Mouse (Mus musculus): ENCODE results near the gene Cnga3. TPM values are rescaled to one million over a fixed set of nuclear protein-coding genes. Genes with fewer than 3 reads are reported as not detected.

The Cnga3 gene
- polyA plus RNA-seq, 1 experiment from 2014 or later = not detected

DNA sequence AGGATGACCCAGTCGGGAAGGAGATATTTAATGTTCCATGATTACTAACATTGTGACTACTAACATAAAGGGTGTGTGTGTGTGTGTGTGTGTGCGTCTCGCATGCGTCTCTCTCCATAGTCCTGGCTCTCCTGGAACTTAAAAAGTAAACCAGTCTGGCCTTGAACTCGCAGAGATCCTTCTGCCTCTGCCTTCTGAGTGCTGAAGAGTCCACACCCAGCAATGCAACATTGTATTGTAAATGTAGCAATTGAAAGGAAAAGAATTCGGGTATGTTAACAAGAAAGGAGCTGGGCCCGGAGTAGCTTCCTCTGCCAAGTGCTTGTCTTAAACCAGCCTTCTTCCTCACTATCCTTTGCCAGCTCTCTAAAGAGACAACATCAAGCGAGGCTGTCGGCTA lies 1.9 kb upstream of the Cnga3 start:
- Histone ChIP-seq H3K9me3 (ENCODE audit: control insufficient read depth, low read length) (no peaks in the 10 kb centered on the region), H3K27me3 (ENCODE audit: control insufficient read depth, insufficient read depth, low read length) (no peaks in the 10 kb centered on the region), H3K4me2 (ENCODE audit: low read depth, low read length) (no peak overlapping the region), H3K4me1 (ENCODE audit: control insufficient read depth, insufficient read depth, low read length) (no peaks in the 10 kb centered on the region), H3K36me3 (ENCODE audit: control insufficient read depth, insufficient read depth, low read length) (no peaks in the 10 kb centered on the region), H3K9ac (replicated peaks; ENCODE audit: low read depth, low read length) (no peak overlapping the region), H3K4me3 (ENCODE audit: low read depth, low read length) (no peak overlapping the region), H3K27ac (ENCODE audit: low read depth, low read length) (no peak overlapping the region)
- WGBS = 93% methylated on average over 9 of the region's 9 CpGs
- no peak for ATAC-seq (ENCODE audit: low read depth)

DNA sequence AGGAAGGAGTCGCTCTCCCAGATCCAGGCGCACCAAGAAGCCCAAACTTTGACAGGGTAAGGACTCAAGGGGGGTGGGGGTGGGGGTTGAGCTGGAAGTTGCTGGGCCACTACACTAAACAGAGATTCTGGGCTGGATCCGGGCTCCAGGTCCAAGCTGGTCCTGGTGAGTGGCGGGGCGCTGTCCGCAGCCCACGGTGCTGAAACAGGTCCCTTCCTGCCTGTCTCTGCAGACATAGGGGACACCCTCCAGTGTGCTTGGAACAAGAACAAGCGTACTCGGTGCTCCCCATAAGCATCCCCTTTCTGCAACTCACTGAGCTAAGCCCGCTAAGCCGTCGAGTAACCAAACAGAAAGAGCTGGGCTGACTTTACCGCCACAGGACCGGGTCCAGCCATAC lies 4.2 kb downstream of the Cnga3 start:
- Histone ChIP-seq H3K4me1 (ENCODE audit: control insufficient read depth, insufficient read depth, low read length) (peaks cover 13% of the 10 kb centered on the region; the same call in 1 of the 2 replicates), H3K9me3 (ENCODE audit: control insufficient read depth, low read length) (no peaks in the 10 kb centered on the region), H3K9ac (replicated peaks; ENCODE audit: low read depth, low read length) (no peak overlapping the region), H3K4me2 (ENCODE audit: low read depth, low read length) (no peak overlapping the region), H3K27ac (ENCODE audit: low read depth, low read length) (no peak overlapping the region), H3K27me3 (ENCODE audit: control insufficient read depth, insufficient read depth, low read length) (no peaks in the 10 kb centered on the region; the same call in 1 of the 2 replicates), H3K4me3 (ENCODE audit: low read depth, low read length) (no peak overlapping the region), H3K36me3 (ENCODE audit: control insufficient read depth, insufficient read depth, low read length) (no peaks in the 10 kb centered on the region)
- WGBS = 5% methylated on average over 14 of the region's 14 CpGs
- no peak for ATAC-seq (ENCODE audit: low read depth)

DNA sequence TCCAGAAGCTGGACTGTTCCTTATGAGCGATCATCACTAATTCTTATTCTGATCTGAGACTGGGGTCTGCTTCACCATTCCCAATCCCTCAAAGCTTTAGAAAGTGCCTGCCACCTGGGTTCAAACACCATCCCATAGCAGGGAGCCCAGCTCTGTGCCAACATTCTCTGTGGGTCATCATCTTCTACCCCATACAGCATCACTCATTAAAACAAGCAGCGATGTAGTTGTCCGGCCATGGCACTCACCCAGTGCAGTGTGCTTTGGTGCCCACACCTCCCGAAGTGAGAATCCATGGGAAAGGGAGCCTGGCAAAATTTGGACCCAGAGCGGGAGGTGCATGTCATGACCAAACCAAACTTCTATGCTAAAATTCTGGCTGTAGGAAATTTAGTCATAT lies 5.4 kb downstream of the Cnga3 start:
- Histone ChIP-seq H3K4me1 (ENCODE audit: control insufficient read depth, insufficient read depth, low read length) (peaks cover 13% of the 10 kb centered on the region; the same call in 1 of the 2 replicates), H3K4me2 (ENCODE audit: low read depth, low read length) (no peak overlapping the region), H3K4me3 (ENCODE audit: low read depth, low read length) (no peak overlapping the region), H3K36me3 (ENCODE audit: control insufficient read depth, insufficient read depth, low read length) (no peaks in the 10 kb centered on the region), H3K9ac (replicated peaks; ENCODE audit: low read depth, low read length) (no peak overlapping the region), H3K9me3 (ENCODE audit: control insufficient read depth, low read length) (no peaks in the 10 kb centered on the region), H3K27me3 (ENCODE audit: control insufficient read depth, insufficient read depth, low read length) (no peaks in the 10 kb centered on the region; the same call in 1 of the 2 replicates), H3K27ac (ENCODE audit: low read depth, low read length) (no peak overlapping the region)
- 87% methylated on average over 5 of the region's 5 CpGs for WGBS
- ATAC-seq (ENCODE audit: low read depth) = peak; percentile 51; the same call in 1 of the 2 replicates

DNA sequence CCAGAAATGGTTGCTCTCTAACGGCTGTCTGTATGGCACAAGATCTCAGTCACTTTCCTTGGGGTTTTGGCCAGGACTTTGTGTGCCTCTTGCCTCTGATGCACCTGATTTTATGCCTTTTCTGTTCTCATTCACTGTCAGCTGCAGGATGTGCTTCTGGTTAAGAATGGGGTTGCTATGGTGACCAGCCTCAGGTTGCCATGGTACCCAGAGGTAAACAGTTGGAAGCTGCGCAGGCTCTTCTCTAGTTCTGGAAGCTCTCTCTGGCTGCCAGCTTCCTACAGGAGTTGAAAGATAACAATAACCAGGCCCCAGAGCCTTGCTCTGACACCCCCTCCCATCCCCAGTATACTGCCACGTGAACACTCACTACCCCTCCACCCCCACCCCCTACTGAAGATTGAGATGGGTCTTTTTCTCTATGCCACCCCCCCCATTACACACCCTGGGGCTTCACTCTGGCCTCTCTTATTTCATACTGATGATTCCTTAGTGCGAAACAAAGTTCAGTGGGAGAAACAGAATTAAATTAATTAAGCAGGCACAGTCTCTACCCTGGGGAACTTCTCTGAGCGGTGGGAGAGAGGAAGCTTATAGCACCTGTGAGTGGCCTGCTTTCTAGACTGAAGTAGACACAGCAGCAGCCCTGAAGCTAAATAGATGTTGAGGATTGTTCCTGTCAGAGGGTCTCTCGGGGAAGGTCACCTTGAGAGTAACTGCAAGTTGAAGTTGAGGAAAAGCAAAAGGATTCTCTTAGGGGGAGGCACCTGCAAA lies 6.1 kb downstream of the Cnga3 start:
- Histone ChIP-seq H3K36me3 (ENCODE audit: control insufficient read depth, insufficient read depth, low read length) (no peaks in the 10 kb centered on the region), H3K4me2 (ENCODE audit: low read depth, low read length) (no peak overlapping the region), H3K9ac (replicated peaks; ENCODE audit: low read depth, low read length) (no peak overlapping the region), H3K27me3 (ENCODE audit: control insufficient read depth, insufficient read depth, low read length) (no peaks in the 10 kb centered on the region; the same call in 1 of the 2 replicates), H3K9me3 (ENCODE audit: control insufficient read depth, low read length) (no peaks in the 10 kb centered on the region), H3K4me1 (ENCODE audit: control insufficient read depth, insufficient read depth, low read length) (peaks cover 13% of the 10 kb centered on the region; the same call in 1 of the 2 replicates), H3K27ac (ENCODE audit: low read depth, low read length) (no peak overlapping the region), H3K4me3 (ENCODE audit: low read depth, low read length) (no peak overlapping the region)
- 32% methylated on average over 6 of the region's 6 CpGs for WGBS
- ATAC-seq (ENCODE audit: low read depth) = peak; percentile 96

DNA sequence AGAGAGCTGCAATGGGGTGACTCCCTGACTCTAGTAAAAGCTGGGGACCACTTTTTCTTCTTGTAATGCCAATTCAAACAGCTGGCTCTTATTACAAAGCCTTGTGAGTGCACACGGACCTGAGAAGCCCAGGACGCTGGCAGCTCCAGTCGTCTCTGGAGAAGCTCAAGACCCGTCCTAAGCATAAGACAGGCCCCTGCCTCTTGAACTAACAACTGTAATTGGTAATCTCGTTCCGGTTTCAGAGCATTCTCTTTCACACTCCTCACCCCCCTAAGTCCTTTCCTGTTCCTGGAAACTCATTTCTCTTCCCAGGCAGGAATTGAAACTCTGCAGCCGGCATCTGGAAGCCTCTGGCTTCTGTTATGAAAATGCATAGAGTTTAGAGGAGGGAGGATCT lies 7.8 kb downstream of the Cnga3 start:
- Histone ChIP-seq H3K27ac (ENCODE audit: low read depth, low read length) (no peak overlapping the region), H3K9me3 (ENCODE audit: control insufficient read depth, low read length) (no peaks in the 10 kb centered on the region), H3K4me1 (ENCODE audit: control insufficient read depth, insufficient read depth, low read length) (peaks cover 13% of the 10 kb centered on the region; the same call in 1 of the 2 replicates), H3K4me3 (ENCODE audit: low read depth, low read length) (no peak overlapping the region), H3K4me2 (ENCODE audit: low read depth, low read length) (no peak overlapping the region), H3K27me3 (ENCODE audit: control insufficient read depth, insufficient read depth, low read length) (no peaks in the 10 kb centered on the region; the same call in 1 of the 2 replicates), H3K9ac (replicated peaks; ENCODE audit: low read depth, low read length) (no peak overlapping the region), H3K36me3 (ENCODE audit: control insufficient read depth, insufficient read depth, low read length) (no peaks in the 10 kb centered on the region)
- no peak for ATAC-seq (ENCODE audit: low read depth)
- 81% methylated on average over 7 of the region's 7 CpGs for WGBS

DNA sequence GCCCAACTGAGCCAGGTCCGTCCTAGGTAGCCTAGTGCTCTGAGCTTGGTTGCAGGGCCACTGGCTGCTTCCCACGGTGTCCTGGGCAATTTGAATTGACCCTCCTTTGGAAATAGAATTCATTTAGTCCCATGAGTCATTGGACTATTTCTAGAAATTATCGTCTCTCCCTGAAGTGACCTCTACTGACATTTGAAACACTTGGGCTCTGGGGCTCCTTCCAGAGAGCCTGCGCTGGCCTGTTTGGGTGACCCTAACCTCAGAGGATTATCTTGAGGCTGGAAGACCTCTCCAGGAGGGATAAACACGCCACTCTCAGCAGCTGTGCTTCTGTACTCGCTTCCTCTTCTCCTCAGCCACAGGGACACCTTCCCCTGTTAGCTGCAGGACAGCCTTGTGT lies 16.2 kb downstream of the Cnga3 start:
- Histone ChIP-seq H3K27me3 (ENCODE audit: control insufficient read depth, insufficient read depth, low read length) (no peaks in the 10 kb centered on the region), H3K9me3 (ENCODE audit: control insufficient read depth, low read length) (0 out of 2 replicates have a peak, but pooled peaks cover 2% of the 10 kb centered on the region), H3K4me2 (ENCODE audit: low read depth, low read length) (no peak overlapping the region), H3K27ac (ENCODE audit: low read depth, low read length) (no peak overlapping the region), H3K36me3 (ENCODE audit: control insufficient read depth, insufficient read depth, low read length) (no peaks in the 10 kb centered on the region), H3K9ac (replicated peaks; ENCODE audit: low read depth, low read length) (no peak overlapping the region), H3K4me1 (ENCODE audit: control insufficient read depth, insufficient read depth, low read length) (no peaks in the 10 kb centered on the region), H3K4me3 (ENCODE audit: low read depth, low read length) (no peak overlapping the region)
- WGBS = 77% methylated on average over 6 of the region's 6 CpGs
- no peak for ATAC-seq (ENCODE audit: low read depth)

DNA sequence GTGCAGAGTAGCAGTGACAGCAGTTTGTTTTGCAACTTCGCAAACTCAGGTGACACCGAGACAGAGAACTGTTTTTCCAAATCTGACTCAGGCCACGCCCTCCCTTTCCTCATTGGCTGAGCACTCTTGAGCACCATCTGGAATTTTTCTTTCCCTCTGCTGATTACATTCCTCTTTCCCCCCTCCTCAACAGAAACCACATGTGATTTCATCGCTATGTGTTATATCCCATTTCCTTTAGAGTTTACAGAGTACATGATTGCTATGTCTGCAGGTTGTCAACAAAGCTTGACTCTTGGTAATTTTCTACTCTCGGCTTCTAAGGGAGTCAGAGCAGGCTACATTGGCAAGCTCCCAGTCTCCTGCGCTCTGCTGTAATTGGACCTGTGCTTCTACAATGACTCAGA lies 17.1 kb downstream of the Cnga3 start:
- WGBS = 78% methylated on average over 6 of the region's 6 CpGs
- H3K27me3 ChIP-seq (ENCODE audit: control insufficient read depth, insufficient read depth, low read length) = no peaks in the 10 kb centered on the region
- ATAC-seq (ENCODE audit: low read depth) = no peak
- H3K9ac ChIP-seq (replicated peaks; ENCODE audit: low read depth, low read length) = no peak overlapping the region
- no peak overlapping the region for H3K4me3 ChIP-seq (ENCODE audit: low read depth, low read length)
- no peaks in the 10 kb centered on the region for H3K36me3 ChIP-seq (ENCODE audit: control insufficient read depth, insufficient read depth, low read length)
- H3K4me2 ChIP-seq (ENCODE audit: low read depth, low read length) = no peak overlapping the region
- 0 out of 2 replicates have a peak, but pooled peaks cover 2% of the 10 kb centered on the region for H3K9me3 ChIP-seq (ENCODE audit: control insufficient read depth, low read length)
- H3K27ac ChIP-seq (ENCODE audit: low read depth, low read length) = no peak overlapping the region
- no peaks in the 10 kb centered on the region for H3K4me1 ChIP-seq (ENCODE audit: control insufficient read depth, insufficient read depth, low read length)

DNA sequence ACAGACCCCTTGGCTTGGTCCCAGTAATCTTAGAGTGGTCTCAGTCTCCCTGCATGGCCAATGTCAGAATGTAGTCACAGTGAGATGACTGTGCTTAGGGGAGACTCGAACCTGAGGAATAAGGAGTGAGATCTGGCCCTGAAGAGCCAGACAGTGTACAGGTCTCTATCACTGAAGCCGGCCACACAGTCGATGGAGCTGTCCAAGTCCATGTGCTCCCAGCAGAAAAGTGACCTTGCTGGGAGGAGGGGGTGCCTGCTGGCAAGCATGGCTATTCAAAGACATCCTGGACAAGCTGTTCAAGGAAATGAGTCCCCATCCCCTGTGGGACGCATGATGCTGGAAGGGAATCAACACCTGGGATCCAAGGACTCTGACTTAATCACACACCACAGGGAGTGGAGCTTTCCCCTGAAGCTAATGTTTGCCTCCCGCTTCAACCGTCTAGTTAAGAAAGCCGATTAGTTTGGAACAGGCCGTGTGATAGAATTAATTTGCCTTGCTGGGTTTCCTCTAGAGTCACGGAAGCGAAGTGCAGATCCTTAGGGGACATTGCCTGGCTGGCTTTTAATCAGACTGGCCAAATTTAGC lies 24.9 kb downstream of the Cnga3 start:
- no peak overlapping the region for H3K4me2 ChIP-seq (ENCODE audit: low read depth, low read length)
- no peaks in the 10 kb centered on the region for H3K36me3 ChIP-seq (ENCODE audit: control insufficient read depth, insufficient read depth, low read length)
- H3K27me3 ChIP-seq (ENCODE audit: control insufficient read depth, insufficient read depth, low read length) = no peaks in the 10 kb centered on the region
- ATAC-seq (ENCODE audit: low read depth) = no peak
- 66% methylated on average over 10 of the region's 10 CpGs for WGBS
- no peaks in the 10 kb centered on the region for H3K4me1 ChIP-seq (ENCODE audit: control insufficient read depth, insufficient read depth, low read length)
- no peak overlapping the region for H3K27ac ChIP-seq (ENCODE audit: low read depth, low read length)
- no peaks in the 10 kb centered on the region for H3K9me3 ChIP-seq (ENCODE audit: control insufficient read depth, low read length)
- no peak overlapping the region for H3K4me3 ChIP-seq (ENCODE audit: low read depth, low read length)
- H3K9ac ChIP-seq (replicated peaks; ENCODE audit: low read depth, low read length) = no peak overlapping the region

DNA sequence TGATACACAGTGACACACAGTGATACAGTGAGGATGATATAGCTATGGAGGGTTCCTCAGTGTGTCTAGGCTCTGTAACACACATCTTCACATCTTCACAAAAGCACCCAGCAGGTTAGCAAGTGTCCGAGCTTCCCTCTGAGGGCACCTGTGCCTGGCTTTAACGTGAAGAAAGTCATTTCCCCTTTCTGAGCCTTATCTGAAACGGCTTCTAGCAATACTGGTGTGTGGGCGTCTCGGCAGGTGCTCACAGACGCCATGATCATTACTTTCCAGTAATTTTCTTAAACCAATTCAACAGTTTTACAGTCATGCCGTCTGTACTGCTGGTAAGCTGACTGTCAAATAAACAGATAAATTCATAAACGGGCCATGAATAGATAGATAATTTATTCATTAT lies 28.0 kb downstream of the Cnga3 start:
- no peak overlapping the region for H3K4me2 ChIP-seq (ENCODE audit: low read depth, low read length)
- H3K27ac ChIP-seq (ENCODE audit: low read depth, low read length) = no peak overlapping the region
- no peaks in the 10 kb centered on the region for H3K27me3 ChIP-seq (ENCODE audit: control insufficient read depth, insufficient read depth, low read length)
- no peaks in the 10 kb centered on the region for H3K4me1 ChIP-seq (ENCODE audit: control insufficient read depth, insufficient read depth, low read length)
- no peaks in the 10 kb centered on the region for H3K36me3 ChIP-seq (ENCODE audit: control insufficient read depth, insufficient read depth, low read length)
- no peak overlapping the region for H3K4me3 ChIP-seq (ENCODE audit: low read depth, low read length)
- H3K9me3 ChIP-seq (ENCODE audit: control insufficient read depth, low read length) = no peaks in the 10 kb centered on the region
- WGBS = 78% methylated on average over 8 of the region's 8 CpGs
- no peak for ATAC-seq (ENCODE audit: low read depth)
- H3K9ac ChIP-seq (replicated peaks; ENCODE audit: low read depth, low read length) = no peak overlapping the region

All from neural tube, embryonic 14.5 days (tissue).